Mouse (Mus musculus) layer of hippocampus, postnatal 25 days (tissue): ENCODE results near the gene Dnttip2. TPM values are rescaled to one million over a fixed set of nuclear protein-coding genes. Genes with fewer than 3 reads are reported as not detected.
"Not testable (repeated sequence)": the region's sequence is repeated elsewhere in the genome, so short reads cannot be mapped to it uniquely, and the experiment has no call there.

Source experiments
- DNase-seq, 2 experiments: peaks; one replicate each; pipeline ENCODE4 v3.0.0; 2022; ENCODE audit warnings: mixed read lengths in 2 of 2, low spot score in 1 of 2; ENCODE audit errors: extremely low spot score in 1 of 2
- total RNA-seq, 2 experiments: library from RNA; stranded (reverse); gene quantifications; 2 replicates each; pipeline ENCODE4 v1.2.3; 2021

Dnttip2 gene
- total RNA-seq = 10 to 100 TPM; 30.8 to 35.0 TPM

GRCm38 (mm10) chr3:122274241-122275024 is at the start of gene Dnttip2:
Gene Dnttip2 (plus strand): TSS chr3:122274388.
- DNase-seq = peak; percentile 82 to 84

GRCm38 (mm10) chr3:122226972-122227371 is 47.2 kb upstream of the Dnttip2 start:
- not testable (repeated sequence) for DNase-seq

GRCm38 (mm10) chr3:122235772-122236171 is 38.4 kb upstream of the Dnttip2 start:
- no peak for DNase-seq

- no peak for DNase-seq
Measured at GRCm38 (mm10) chr3:122242876-122243275, 31.3 kb upstream of the Dnttip2 start.

GRCm38 (mm10) chr3:122243416-122244167 is 30.6 kb upstream of the Dnttip2 start:
- DNase-seq = no peak

- no peak for DNase-seq
Measured at GRCm38 (mm10) chr3:122244759-122245158, 29.4 kb upstream of the Dnttip2 start.

GRCm38 (mm10) chr3:122245215-122245877 is 28.8 kb upstream of the Dnttip2 start, which contains the start of gene Gclm:
Gene Gclm (plus strand): TSS chr3:122245557.
- peak; percentile 79 to 88 for DNase-seq

- peak; percentile 30 to 50 for DNase-seq
Measured at GRCm38 (mm10) chr3:122245878-122246332, 28.3 kb upstream of the Dnttip2 start.

- no peak for DNase-seq
Measured at GRCm38 (mm10) chr3:122246406-122246805, 27.8 kb upstream of the Dnttip2 start.

GRCm38 (mm10) chr3:122246986-122247767 is 27.0 kb upstream of the Dnttip2 start:
- no peak for DNase-seq

- no peak for DNase-seq
Measured at GRCm38 (mm10) chr3:122247768-122248100, 26.5 kb upstream of the Dnttip2 start.

GRCm38 (mm10) chr3:122252466-122253253 is 21.5 kb upstream of the Dnttip2 start:
- DNase-seq = no peak

- DNase-seq = not testable (repeated sequence)
Measured at GRCm38 (mm10) chr3:122254050-122254449, 20.1 kb upstream of the Dnttip2 start.

- no peak for DNase-seq
Measured at GRCm38 (mm10) chr3:122269986-122270385, 4.2 kb upstream of the Dnttip2 start.

- not testable (repeated sequence) for DNase-seq
Measured at GRCm38 (mm10) chr3:122272565-122272964, 1.6 kb upstream of the Dnttip2 start.

GRCm38 (mm10) chr3:122273407-122274240 is 564 bp upstream of the Dnttip2 start:
- no peak for DNase-seq

- no peak for DNase-seq
Measured at GRCm38 (mm10) chr3:122275111-122275510, 923 bp downstream of the Dnttip2 start.

GRCm38 (mm10) chr3:122287195-122287594 is 13.0 kb downstream of the Dnttip2 start:
- no peak for DNase-seq
